Mouse (Mus musculus): ENCODE measurements around the gene Srpx2. TPM values are rescaled to one million over a fixed set of nuclear protein-coding genes. Genes with fewer than 3 reads are reported as not detected.

Srpx2 gene
- 10.2 and 10.9 TPM in 2 replicates for polyA plus RNA-seq (2014; fragmentation: Nextera tagmentation; extraction: Ambion mirVana)

DNA sequence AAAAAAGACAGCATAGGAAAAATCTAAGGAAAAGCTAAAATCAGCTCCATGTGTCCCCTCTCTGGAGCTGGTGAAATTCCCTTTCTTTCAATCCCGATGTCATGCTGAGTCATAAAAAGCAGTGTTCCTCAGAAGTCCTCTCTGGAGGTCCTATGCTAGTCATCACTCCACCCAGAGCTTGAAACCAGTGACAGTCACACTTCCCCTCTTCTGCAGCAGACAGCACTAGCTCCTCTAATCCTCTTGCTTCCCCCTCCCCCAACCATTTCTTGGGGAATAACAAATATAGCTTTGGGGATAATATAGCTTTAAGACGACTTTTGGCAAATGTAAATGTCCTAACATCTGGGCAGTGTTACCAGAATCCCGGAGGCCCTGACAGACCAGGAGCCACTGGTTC, at the start of gene Srpx2:
Gene Srpx2, plus strand, starts transcription at position 166 of the 400 bp plus-strand sequence.
- WGBS: 29% methylated on average over 3 of the region's 3 CpGs
- Histone ChIP-seq H3K27me3 (replicated peaks; ENCODE audit: control insufficient read depth, insufficient read depth, low read length) (no peaks in the 10 kb centered on the region), H3K9me3 (ENCODE audit: control insufficient read depth, low read length) (no peaks in the 10 kb centered on the region), H3K9ac (ENCODE audit: low read length) (no peak within 1 kb of the TSS), H3K4me2 (ENCODE audit: low read length) (peak within 1 kb of the TSS; percentile 31; the same call in 1 of the 2 replicates), H3K27ac (ENCODE audit: low read depth) (no peak within 1 kb of the TSS; the same call in 1 of the 2 replicates), H3K4me1 (replicated peaks; ENCODE audit: control insufficient read depth, insufficient read depth, low read length) (no peaks in the 10 kb centered on the region), H3K4me3 (ENCODE audit: low read depth, low read length) (peak within 1 kb of the TSS; percentile 4; the same call in 1 of the 2 replicates), H3K36me3 (ENCODE audit: control insufficient read depth, insufficient read depth, low read length) (no peaks in the 10 kb centered on the region)
- DNase-seq (ENCODE audit: low spot score): no peak
- ATAC-seq (replicated peaks; ENCODE audit: low FRiP score, low TSS enrichment, low read depth): no peak

DNA sequence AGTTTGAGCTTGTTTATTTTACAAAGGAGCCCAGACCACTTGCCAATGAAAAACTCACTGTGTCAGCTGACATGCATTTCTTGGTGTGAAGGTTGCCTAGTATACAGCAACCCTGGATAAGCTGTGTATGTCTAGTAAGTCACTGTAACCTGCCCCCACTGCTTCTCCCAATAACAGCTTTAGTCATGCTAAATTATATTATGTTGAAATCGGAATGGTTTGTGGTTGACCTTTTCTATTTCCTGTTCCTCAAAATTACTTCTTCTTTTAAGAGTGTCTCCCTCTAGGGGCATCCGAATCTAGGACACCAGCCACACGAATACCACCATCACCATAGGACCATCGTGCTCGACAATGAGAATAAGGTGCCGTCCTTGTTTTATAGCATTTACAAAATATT, 38.5 kb upstream of the Srpx2 start:
- H3K27me3 ChIP-seq (replicated peaks; ENCODE audit: control insufficient read depth, insufficient read depth, low read length): no peaks in the 10 kb centered on the region
- no peaks in the 10 kb centered on the region for H3K36me3 ChIP-seq (ENCODE audit: control insufficient read depth, insufficient read depth, low read length)
- no peak overlapping the region for H3K4me2 ChIP-seq (ENCODE audit: low read length)
- no peak overlapping the region for H3K4me3 ChIP-seq (ENCODE audit: low read depth, low read length)
- ATAC-seq (replicated peaks; ENCODE audit: low FRiP score, low TSS enrichment, low read depth) (no peak), DNase-seq (ENCODE audit: low spot score) (no peak)
- H3K4me1 ChIP-seq (replicated peaks; ENCODE audit: control insufficient read depth, insufficient read depth, low read length): no peaks in the 10 kb centered on the region
- no peak overlapping the region for H3K9ac ChIP-seq (ENCODE audit: low read length)
- WGBS: 90% methylated on average over 6 of the region's 6 CpGs
- no peak overlapping the region for H3K27ac ChIP-seq (ENCODE audit: low read depth)
- no peaks in the 10 kb centered on the region for H3K9me3 ChIP-seq (ENCODE audit: control insufficient read depth, low read length)

DNA sequence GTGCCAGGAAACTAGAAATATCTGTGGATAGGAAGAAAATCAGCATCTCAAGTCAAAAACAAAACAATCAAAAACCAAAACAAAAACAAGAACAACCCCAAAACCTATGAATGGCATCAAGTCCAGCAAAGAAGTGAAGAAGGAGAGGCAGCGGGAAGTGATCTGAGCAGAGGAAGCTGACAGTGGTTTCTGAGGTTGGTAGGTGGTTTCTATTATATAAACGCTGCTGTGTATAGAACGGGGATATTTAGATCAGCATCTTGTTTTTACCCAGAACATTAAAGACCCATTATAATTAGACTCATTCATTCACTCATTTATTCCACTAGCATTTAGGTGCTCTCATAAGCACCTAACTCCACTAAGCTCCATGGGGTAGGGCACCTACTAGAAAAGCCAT, 20.9 kb upstream of the Srpx2 start:
- ATAC-seq (replicated peaks; ENCODE audit: low FRiP score, low TSS enrichment, low read depth) (no peak), DNase-seq (ENCODE audit: low spot score) (no peak)
- H3K4me1 ChIP-seq (replicated peaks; ENCODE audit: control insufficient read depth, insufficient read depth, low read length): no peaks in the 10 kb centered on the region
- H3K9me3 ChIP-seq (ENCODE audit: control insufficient read depth, low read length): no peaks in the 10 kb centered on the region
- H3K9ac ChIP-seq (ENCODE audit: low read length): no peak overlapping the region
- no peak overlapping the region for H3K4me2 ChIP-seq (ENCODE audit: low read length)
- no peaks in the 10 kb centered on the region for H3K36me3 ChIP-seq (ENCODE audit: control insufficient read depth, insufficient read depth, low read length)
- H3K4me3 ChIP-seq (ENCODE audit: low read depth, low read length): no peak overlapping the region
- WGBS: 91% methylated on average over 3 of the region's 3 CpGs
- H3K27me3 ChIP-seq (replicated peaks; ENCODE audit: control insufficient read depth, insufficient read depth, low read length): no peaks in the 10 kb centered on the region
- H3K27ac ChIP-seq (ENCODE audit: low read depth): no peak overlapping the region

DNA sequence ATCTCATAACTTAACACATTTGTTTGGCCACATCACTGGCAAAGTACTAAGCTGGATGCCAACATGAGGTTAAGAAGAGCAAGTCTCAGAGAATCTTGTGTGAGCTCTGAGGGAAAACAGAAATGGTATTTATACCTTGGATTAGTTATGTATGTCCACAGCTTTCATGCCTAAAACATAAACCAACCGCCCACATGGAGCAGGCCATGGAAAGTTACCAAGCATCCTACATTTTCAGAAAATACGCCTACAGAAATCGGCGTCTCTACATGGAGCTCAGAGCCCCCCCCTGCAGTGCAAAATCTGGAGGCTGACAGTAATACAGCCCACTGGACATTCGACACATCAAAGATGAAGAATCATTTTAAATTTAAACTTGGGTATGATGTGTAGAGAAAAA, 20.1 kb upstream of the Srpx2 start:
- no peaks in the 10 kb centered on the region for H3K9me3 ChIP-seq (ENCODE audit: control insufficient read depth, low read length)
- no peak overlapping the region for H3K9ac ChIP-seq (ENCODE audit: low read length)
- no peaks in the 10 kb centered on the region for H3K27me3 ChIP-seq (replicated peaks; ENCODE audit: control insufficient read depth, insufficient read depth, low read length)
- no peak for DNase-seq (ENCODE audit: low spot score)
- H3K4me3 ChIP-seq (ENCODE audit: low read depth, low read length): no peak overlapping the region
- no peaks in the 10 kb centered on the region for H3K4me1 ChIP-seq (replicated peaks; ENCODE audit: control insufficient read depth, insufficient read depth, low read length)
- no peak for ATAC-seq (replicated peaks; ENCODE audit: low FRiP score, low TSS enrichment, low read depth)
- no peak overlapping the region for H3K4me2 ChIP-seq (ENCODE audit: low read length)
- H3K36me3 ChIP-seq (ENCODE audit: control insufficient read depth, insufficient read depth, low read length): no peaks in the 10 kb centered on the region
- H3K27ac ChIP-seq (ENCODE audit: low read depth): no peak overlapping the region
- 90% methylated on average over 5 of the region's 5 CpGs for WGBS

DNA sequence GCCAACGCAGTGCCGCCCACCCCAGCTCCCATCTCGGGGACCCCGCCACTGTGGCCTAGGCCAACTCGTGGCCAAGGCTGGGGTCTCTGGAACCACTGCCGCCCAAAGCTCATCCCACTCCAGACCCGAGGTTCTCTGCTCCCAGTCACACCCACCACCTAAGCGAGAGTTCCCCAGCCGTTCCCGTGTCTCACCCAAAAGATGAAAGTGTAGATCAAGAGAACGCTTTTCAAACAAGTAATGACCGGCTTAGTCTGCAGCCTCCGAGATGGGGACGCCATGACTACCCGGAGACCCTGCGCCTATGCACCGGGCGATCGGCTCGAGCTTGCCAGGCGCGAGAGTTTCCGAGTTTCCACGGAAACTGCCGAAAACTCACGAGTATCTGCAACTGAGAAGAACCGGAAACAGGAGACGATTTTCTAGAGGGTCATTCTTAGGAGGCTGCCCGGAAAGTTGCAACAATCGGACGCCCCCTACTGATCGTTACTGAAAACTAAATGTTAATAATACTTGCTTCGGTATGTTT, 10.1 kb upstream of the Srpx2 start, which contains the start of gene Tspan6:
Gene Tspan6, minus strand, starts transcription at position 416 of the 529 bp plus-strand sequence.
- H3K4me2 ChIP-seq (ENCODE audit: low read length): peak within 1 kb of the TSS; percentile 52
- ATAC-seq (replicated peaks; ENCODE audit: low FRiP score, low TSS enrichment, low read depth) (peak; percentile 87), DNase-seq (ENCODE audit: low spot score) (peak; percentile 89)
- H3K9ac ChIP-seq (ENCODE audit: low read length): peak within 1 kb of the TSS; percentile 66
- H3K4me1 ChIP-seq (replicated peaks; ENCODE audit: control insufficient read depth, insufficient read depth, low read length): no peaks in the 10 kb centered on the region
- H3K4me3 ChIP-seq (ENCODE audit: low read depth, low read length): peak within 1 kb of the TSS; percentile 54
- H3K27ac ChIP-seq (ENCODE audit: low read depth): no peak within 1 kb of the TSS
- no peaks in the 10 kb centered on the region for H3K9me3 ChIP-seq (ENCODE audit: control insufficient read depth, low read length)
- H3K36me3 ChIP-seq (ENCODE audit: control insufficient read depth, insufficient read depth, low read length): peaks cover 14% of the 10 kb centered on the region; the same call in 1 of the 2 replicates
- H3K27me3 ChIP-seq (replicated peaks; ENCODE audit: control insufficient read depth, insufficient read depth, low read length): no peaks in the 10 kb centered on the region
- WGBS: 19% methylated on average over 33 of the region's 33 CpGs

DNA sequence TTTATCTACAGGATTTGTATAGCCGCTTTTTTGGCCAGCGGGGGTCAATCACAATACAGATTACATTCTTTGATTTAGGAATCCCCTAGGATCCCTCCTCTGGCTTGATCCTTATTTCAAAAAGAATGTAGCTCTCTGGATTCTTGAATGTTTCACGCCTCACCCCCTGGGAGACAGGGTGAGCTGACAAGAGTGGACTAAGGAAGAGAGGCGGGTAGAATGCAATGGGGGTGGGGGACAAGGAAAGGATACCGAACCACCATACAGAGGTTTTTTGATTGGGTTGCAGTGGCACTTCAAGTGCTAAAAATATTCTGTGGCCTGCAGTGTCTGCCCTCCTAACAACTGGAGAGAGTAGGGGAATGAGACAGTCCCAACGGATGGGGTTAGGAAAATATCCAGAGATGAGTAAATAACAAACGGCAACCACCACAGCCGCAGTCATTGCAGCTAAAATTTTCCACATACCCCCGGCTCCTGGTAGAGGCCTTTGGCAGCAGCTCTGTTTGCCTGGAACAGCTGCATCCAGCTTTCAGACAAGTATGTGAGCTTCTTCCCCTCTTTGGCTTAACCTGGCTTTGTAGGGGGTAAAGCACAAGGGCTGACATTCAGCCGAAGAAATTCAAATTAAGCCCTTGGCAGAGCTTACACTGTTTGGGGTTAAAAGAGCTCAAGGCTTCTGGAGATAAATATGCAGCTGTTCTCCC, 3.3 kb downstream of the Srpx2 start:
- Histone ChIP-seq H3K27ac (ENCODE audit: low read depth) (peak overlapping the region; percentile 36), H3K4me3 (ENCODE audit: low read depth, low read length) (no peak overlapping the region), H3K4me2 (ENCODE audit: low read length) (no peak overlapping the region), H3K9me3 (ENCODE audit: control insufficient read depth, low read length) (no peaks in the 10 kb centered on the region), H3K27me3 (replicated peaks; ENCODE audit: control insufficient read depth, insufficient read depth, low read length) (no peaks in the 10 kb centered on the region), H3K4me1 (replicated peaks; ENCODE audit: control insufficient read depth, insufficient read depth, low read length) (no peaks in the 10 kb centered on the region), H3K9ac (ENCODE audit: low read length) (no peak overlapping the region), H3K36me3 (ENCODE audit: control insufficient read depth, insufficient read depth, low read length) (no peaks in the 10 kb centered on the region)
- WGBS: 33% methylated on average over 10 of the region's 10 CpGs
- no peak for ATAC-seq (replicated peaks; ENCODE audit: low FRiP score, low TSS enrichment, low read depth)
- DNase-seq (ENCODE audit: low spot score): no peak

DNA sequence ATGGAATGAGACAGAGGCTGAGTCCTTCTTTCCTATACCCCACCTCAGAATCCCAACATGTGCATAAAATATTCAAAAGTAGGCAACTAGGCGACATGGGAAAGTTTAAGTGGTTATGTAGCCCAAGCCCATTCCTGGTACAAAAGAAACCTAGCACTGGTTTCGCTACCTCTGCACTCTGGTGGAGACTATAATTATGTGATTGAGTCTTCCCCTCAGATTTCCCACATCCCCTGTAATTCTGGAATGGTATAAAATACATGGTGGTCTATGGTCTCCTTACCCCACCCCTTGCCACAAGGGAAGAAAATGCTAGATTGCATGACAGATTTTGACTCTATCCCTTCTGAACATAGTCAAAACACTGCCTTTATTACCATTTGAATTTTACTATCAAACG, 4.8 kb downstream of the Srpx2 start:
- 76% methylated on average over 3 of the region's 3 CpGs for WGBS
- no peaks in the 10 kb centered on the region for H3K4me1 ChIP-seq (replicated peaks; ENCODE audit: control insufficient read depth, insufficient read depth, low read length)
- ATAC-seq (replicated peaks; ENCODE audit: low FRiP score, low TSS enrichment, low read depth): no peak

DNA sequence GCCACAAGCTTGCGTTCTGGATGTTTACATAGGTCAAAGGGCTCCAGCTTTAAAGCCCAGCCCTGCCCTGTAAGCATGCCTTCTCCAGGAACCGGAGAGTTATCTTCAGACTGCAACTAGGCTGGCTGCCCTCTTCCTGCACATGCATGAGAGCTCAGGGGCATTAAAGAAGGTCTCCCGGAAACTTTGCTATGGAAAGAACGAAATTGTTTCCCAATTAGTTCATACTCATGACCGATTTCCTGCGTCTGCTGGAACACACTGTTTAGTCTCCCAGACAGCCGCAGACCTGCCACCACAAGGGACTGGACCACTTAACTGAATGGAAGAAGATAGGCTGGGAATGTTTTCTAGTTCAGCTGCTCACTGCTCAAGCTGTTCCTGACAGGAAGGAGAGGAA, 6.0 kb downstream of the Srpx2 start:
- Histone ChIP-seq H3K36me3 (ENCODE audit: control insufficient read depth, insufficient read depth, low read length) (no peaks in the 10 kb centered on the region), H3K4me2 (ENCODE audit: low read length) (no peak overlapping the region), H3K27ac (ENCODE audit: low read depth) (peak overlapping the region; percentile 27; the same call in 1 of the 2 replicates), H3K9ac (ENCODE audit: low read length) (no peak overlapping the region), H3K27me3 (replicated peaks; ENCODE audit: control insufficient read depth, insufficient read depth, low read length) (no peaks in the 10 kb centered on the region), H3K4me3 (ENCODE audit: low read depth, low read length) (no peak overlapping the region), H3K4me1 (replicated peaks; ENCODE audit: control insufficient read depth, insufficient read depth, low read length) (no peaks in the 10 kb centered on the region), H3K9me3 (ENCODE audit: control insufficient read depth, low read length) (no peaks in the 10 kb centered on the region)
- DNase-seq (ENCODE audit: low spot score): no peak
- 25% methylated on average over 7 of the region's 7 CpGs for WGBS
- no peak for ATAC-seq (replicated peaks; ENCODE audit: low FRiP score, low TSS enrichment, low read depth)

More for the DNA sequence above, 4.8 kb downstream of the Srpx2 start:
- Histone ChIP-seq H3K9me3 (ENCODE audit: control insufficient read depth, low read length) (no peaks in the 10 kb centered on the region), H3K9ac (ENCODE audit: low read length) (no peak overlapping the region), H3K27me3 (replicated peaks; ENCODE audit: control insufficient read depth, insufficient read depth, low read length) (no peaks in the 10 kb centered on the region), H3K4me3 (ENCODE audit: low read depth, low read length) (no peak overlapping the region), H3K4me2 (ENCODE audit: low read length) (no peak overlapping the region), H3K27ac (ENCODE audit: low read depth) (no peak overlapping the region; the same call in 1 of the 2 replicates), H3K36me3 (ENCODE audit: control insufficient read depth, insufficient read depth, low read length) (no peaks in the 10 kb centered on the region)
- DNase-seq (ENCODE audit: low spot score): no peak

DNA sequence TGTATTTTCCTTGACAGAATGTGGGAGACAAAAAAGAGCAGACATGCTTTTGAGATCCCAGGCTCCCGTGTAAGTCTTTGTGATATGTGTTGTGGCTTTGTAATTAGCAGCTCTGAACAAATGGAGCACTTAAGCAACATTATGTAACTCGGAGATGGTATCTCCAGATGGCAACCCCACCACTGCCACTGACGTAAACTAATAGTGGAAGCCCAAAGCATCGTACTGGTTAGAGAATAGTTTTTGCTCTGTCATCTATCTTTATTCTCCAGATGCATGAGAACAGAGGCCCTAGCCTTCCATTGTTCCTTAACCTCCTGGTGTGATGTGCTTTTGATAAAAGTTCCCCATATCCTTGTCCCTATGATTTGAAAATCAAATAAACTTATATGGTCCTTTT, 13.0 kb downstream of the Srpx2 start:
- Histone ChIP-seq H3K9ac (ENCODE audit: low read length) (no peak overlapping the region), H3K9me3 (ENCODE audit: control insufficient read depth, low read length) (no peaks in the 10 kb centered on the region), H3K4me2 (ENCODE audit: low read length) (no peak overlapping the region), H3K4me1 (replicated peaks; ENCODE audit: control insufficient read depth, insufficient read depth, low read length) (no peaks in the 10 kb centered on the region), H3K36me3 (ENCODE audit: control insufficient read depth, insufficient read depth, low read length) (no peaks in the 10 kb centered on the region), H3K4me3 (ENCODE audit: low read depth, low read length) (no peak overlapping the region), H3K27ac (ENCODE audit: low read depth) (no peak overlapping the region), H3K27me3 (replicated peaks; ENCODE audit: control insufficient read depth, insufficient read depth, low read length) (no peaks in the 10 kb centered on the region)
- WGBS: 76% methylated on average over 4 of the region's 4 CpGs
- ATAC-seq (replicated peaks; ENCODE audit: low FRiP score, low TSS enrichment, low read depth): no peak
- DNase-seq (ENCODE audit: low spot score): no peak
